Mouse (Mus musculus) limb, embryonic 14.5 days (tissue): ENCODE measurements at regions not wholly inside any gene's neighbourhood (a gene's known extent, or its start where the extent isn't known, plus 50 kb on each side); places are given as distances from the start of the nearest gene placed in this dataset.

ENCODE experiments used
- ATAC-seq: fragments of 200-750 bp; cut with Nextera tagmentation; 2 replicates; pipeline ENCODE4 v1.8.0; 2017; ENCODE audit warnings: low read depth, moderate number of reproducible peaks, moderate TSS enrichment; ENCODE audit not compliant: low FRiP score
- DNase-seq: peaks from one replicate; pipeline ENCODE4 v3.0.0-alpha.2; 2015; ENCODE audit warnings: low spot score
- H3K27ac ChIP-seq: fragments of 300-500 bp; sonication (generic); replicated peaks from 2 replicates; pipeline ENCODE4 v1.5.1; 2014; ENCODE audit warnings: low read depth, mild to moderate bottlenecking, low read length, moderate library complexity, mixed read lengths
- H3K27me3 ChIP-seq: fragments of 300-500 bp; sonication (generic); 2 replicates; pipeline ENCODE4 v1.6.1; 2014; ENCODE audit warnings: low read length, mixed read lengths; ENCODE audit not compliant: control insufficient read depth, insufficient read depth
- H3K36me3 ChIP-seq: fragments of 300-500 bp; sonication (generic); 2 replicates; pipeline ENCODE4 v1.6.1; 2014; ENCODE audit warnings: mild to moderate bottlenecking, low read length, moderate library complexity, mixed read lengths; ENCODE audit not compliant: control insufficient read depth, insufficient read depth
- H3K4me1 ChIP-seq: fragments of 300-500 bp; sonication (generic); 2 replicates; pipeline ENCODE4 v1.6.1; 2014; ENCODE audit warnings: antibody characterized with exemption, low read length, mixed read lengths; ENCODE audit not compliant: control insufficient read depth, insufficient read depth
- H3K4me2 ChIP-seq: fragments of 300-500 bp; sonication (generic); replicated peaks from 2 replicates; pipeline ENCODE4 v1.6.1; 2014; ENCODE audit warnings: low read depth, mild to moderate bottlenecking, low read length, moderate library complexity; ENCODE audit not compliant: severe bottlenecking
- H3K4me3 ChIP-seq: fragments of 300-500 bp; sonication (generic); replicated peaks from 2 replicates; pipeline ENCODE4 v1.5.1; 2014; ENCODE audit warnings: low read length
- H3K9ac ChIP-seq: fragments of 300-500 bp; sonication (generic); 2 replicates; pipeline ENCODE4 v1.6.1; 2014; ENCODE audit warnings: mild to moderate bottlenecking, low read depth, low read length, moderate library complexity; ENCODE audit not compliant: severe bottlenecking
- H3K9me3 ChIP-seq: fragments of 300-500 bp; sonication (generic); 2 replicates; pipeline ENCODE4 v1.6.1; 2016; ENCODE audit warnings: low read length; ENCODE audit not compliant: control insufficient read depth
- POLR2A ChIP-seq: fragments of 200-500 bp; IDR thresholded peaks from 2 replicates; pipeline ENCODE4 v1.8.0; 2012; ENCODE audit warnings: inconsistent platforms, mild to moderate bottlenecking, moderate library complexity, borderline replicate concordance; ENCODE audit not compliant: insufficient read depth, insufficient read length; ENCODE audit errors: extremely low read depth
- WGBS: fragments of 180-500 bp; shearing (Covaris S2); extraction: QIAGEN DNeasy Blood & Tissue Kit; methylation state at CpG from one replicate; pipeline ENCODE4 v1.1.7; 2014; 5-methylcytosine and 5-hydroxymethylcytosine counted together

GRCm38 (mm10) chr3:77832230-77832805 lies 1454.0 kb downstream of the Rapgef2 start:
- H3K9ac ChIP-seq, result no peak overlapping the region
- 80% methylated on average over 1 of the region's 1 CpGs for WGBS
- no peaks in the 10 kb centered on the region for H3K9me3 ChIP-seq
- ATAC-seq (no peak), DNase-seq (no peak)
- H3K27ac ChIP-seq, result no peak overlapping the region
- no peak overlapping the region for H3K4me2 ChIP-seq
- H3K27me3 ChIP-seq, result no peaks in the 10 kb centered on the region
- no peaks in the 10 kb centered on the region for H3K36me3 ChIP-seq
- H3K4me3 ChIP-seq, result no peak overlapping the region
- H3K4me1 ChIP-seq, result no peaks in the 10 kb centered on the region
- TF ChIP-seq POLR2A, result no peak

GRCm38 (mm10) chr3:77831760-77832159 lies 1454.6 kb downstream of the Rapgef2 start:
- H3K4me1 ChIP-seq, result no peaks in the 10 kb centered on the region
- H3K9me3 ChIP-seq, result no peaks in the 10 kb centered on the region
- ATAC-seq (no peak), DNase-seq (no peak)
- 80% methylated on average over 2 of the region's 2 CpGs for WGBS
- H3K36me3 ChIP-seq, result no peaks in the 10 kb centered on the region
- no peak overlapping the region for H3K27ac ChIP-seq
- H3K9ac ChIP-seq, result no peak overlapping the region
- H3K4me3 ChIP-seq, result no peak overlapping the region
- no peak for TF ChIP-seq POLR2A
- H3K27me3 ChIP-seq, result no peaks in the 10 kb centered on the region
- H3K4me2 ChIP-seq, result no peak overlapping the region

GRCm38 (mm10) chr3:77831256-77831655 lies 1455.1 kb downstream of the Rapgef2 start:
- 87% methylated on average over 4 of the region's 4 CpGs for WGBS
- Histone ChIP-seq H3K36me3 (no peaks in the 10 kb centered on the region), H3K4me1 (no peaks in the 10 kb centered on the region), H3K27ac (no peak overlapping the region), H3K4me3 (no peak overlapping the region), H3K9me3 (no peaks in the 10 kb centered on the region), H3K4me2 (no peak overlapping the region), H3K27me3 (no peaks in the 10 kb centered on the region), H3K9ac (no peak overlapping the region)
- DNase-seq (no peak), ATAC-seq (no peak)
- TF ChIP-seq POLR2A, result no peak

GRCm38 (mm10) chr3:77830219-77830618 lies 1456.1 kb downstream of the Rapgef2 start:
- TF ChIP-seq POLR2A, result no peak
- H3K9ac ChIP-seq, result no peak overlapping the region

GRCm38 (mm10) chr3:77800776-77801175 lies 1485.5 kb downstream of the Rapgef2 start:
- ATAC-seq, result no peak
- 76% methylated on average over 2 of the region's 2 CpGs for WGBS
- no peak overlapping the region for H3K4me2 ChIP-seq
- no peak overlapping the region for H3K4me3 ChIP-seq
- H3K9me3 ChIP-seq, result no peaks in the 10 kb centered on the region
- no peaks in the 10 kb centered on the region for H3K36me3 ChIP-seq
- no peaks in the 10 kb centered on the region for H3K27me3 ChIP-seq
- H3K9ac ChIP-seq, result no peak overlapping the region
- DNase-seq, result no peak
- TF ChIP-seq POLR2A, result no peak
- no peaks in the 10 kb centered on the region for H3K4me1 ChIP-seq
- no peak overlapping the region for H3K27ac ChIP-seq

More at GRCm38 (mm10) chr3:77830219-77830618, 1456.1 kb downstream of the Rapgef2 start:
- Histone ChIP-seq H3K4me1 (no peaks in the 10 kb centered on the region), H3K4me3 (no peak overlapping the region), H3K36me3 (no peaks in the 10 kb centered on the region), H3K27ac (no peak overlapping the region), H3K4me2 (no peak overlapping the region), H3K27me3 (no peaks in the 10 kb centered on the region), H3K9me3 (no peaks in the 10 kb centered on the region)
- no peak for DNase-seq
- ATAC-seq, result no peak

- H3K27ac ChIP-seq, result no peak overlapping the region
- ATAC-seq, result no peak
Measured at GRCm38 (mm10) chr3:77781783-77782182, 1504.5 kb downstream of the Rapgef2 start.

More at GRCm38 (mm10) chr3:77781783-77782182, 1504.5 kb downstream of the Rapgef2 start:
- Histone ChIP-seq H3K9ac (no peak overlapping the region), H3K4me1 (no peaks in the 10 kb centered on the region), H3K9me3 (no peaks in the 10 kb centered on the region), H3K36me3 (no peaks in the 10 kb centered on the region), H3K4me2 (no peak overlapping the region), H3K4me3 (no peak overlapping the region), H3K27me3 (no peaks in the 10 kb centered on the region)
- no peak for TF ChIP-seq POLR2A
- DNase-seq, result no peak
